In genomic region chr2:181648926-181649325, GRCm38 (mm10) we compare ENCODE assay signal across 39 mouse cellular contexts. TPM values are rescaled to one million over a fixed set of nuclear protein-coding genes. Genes with fewer than 3 reads are reported as not detected.
DNase-seq lines count a peak whose midpoint lies in the region; ATAC-seq and TF ChIP-seq lines count a peak whose summit lies in the region.
"Had no signal": no experiment of that assay in that cellular context is flagged by ENCODE, and none has a peak within 500 bp of the region (broad histone marks: within the 10 kb centered on the region; RNA-seq: fewer than 3 reads in every experiment).

No protein-coding gene starts in this region.

- peak; percentile 27; the same call in 1 of the 2 replicates for ATAC-seq in hindbrain, embryonic 15.5 days (ENCODE audit: low FRiP score, low read depth)
- ATAC-seq in hindbrain, embryonic 13.5 days (ENCODE audit: low FRiP score), result no peak
- ATAC-seq: forebrain, embryonic 16.5 days; intestine, embryonic 16.5 days; midbrain, embryonic 16.5 days had no signal

- peaks cover 89% of the 10 kb centered on the region for H3K36me3 ChIP-seq in hindbrain, embryonic 15.5 days
- H3K36me3 ChIP-seq in hindbrain, embryonic 13.5 days, result peaks cover 95% of the 10 kb centered on the region

- peak; percentile 28 for DNase-seq in adrenal gland, postnatal 14 days
- no peak for DNase-seq in adrenal gland, adult 8-10 months
- peak; percentile 69 for DNase-seq in left cerebral cortex, postnatal 4 days
- no peak for DNase-seq in left cerebral cortex, postnatal 25 days (ENCODE audit: low spot score in 2 of 2)
- DNase-seq in brain, embryonic 14.5 days (ENCODE audit: low read depth), result peak; percentile 9
- DNase-seq: adrenal gland, postnatal 36 days; cerebellum, adult 8-10 months; gastrocnemius, postnatal 10 days; heart, postnatal 10 days; kidney, adult 8-10 months; kidney, postnatal 4 days; layer of hippocampus, postnatal 36 days; liver; thymus, postnatal 14 days had no signal

- TF ChIP-seq POLR2A in brain, embryonic 14.5 days (IDR thresholded peaks at IDR 0.05; ENCODE audit: borderline replicate concordance, extremely low read depth, insufficient read depth, insufficient read length, poor library complexity, severe bottlenecking), result no peak

- no peak overlapping the region for H3K4me2 ChIP-seq in hindbrain, embryonic 15.5 days
- H3K4me2 ChIP-seq in hindbrain, embryonic 13.5 days, result no peak overlapping the region
- H3K4me2 ChIP-seq: heart, embryonic 13.5 days; lung, embryonic 15.5 days; neural tube, embryonic 12.5 days had no signal

- H3K4me1 ChIP-seq in hindbrain, embryonic 15.5 days (replicated peaks), result no peaks in the 10 kb centered on the region
- no peaks in the 10 kb centered on the region for H3K4me1 ChIP-seq in hindbrain, embryonic 13.5 days (replicated peaks)
- H3K4me1 ChIP-seq: lung, embryonic 15.5 days; midbrain, embryonic 10.5 days; neural tube, embryonic 12.5 days had no signal

- no peak overlapping the region for H3K4me3 ChIP-seq in hindbrain, embryonic 15.5 days
- no peak overlapping the region for H3K4me3 ChIP-seq in hindbrain, embryonic 13.5 days
- H3K4me3 ChIP-seq: erythroblast, embryonic 14.5 days; heart, embryonic 13.5 days; lung, embryonic 15.5 days; midbrain, embryonic 10.5 days; myocyte; neural tube, embryonic 12.5 days had no signal

- H3K9me3 ChIP-seq in hindbrain, embryonic 15.5 days, result no peaks in the 10 kb centered on the region
- H3K9me3 ChIP-seq in hindbrain, embryonic 13.5 days, result no peaks in the 10 kb centered on the region
- H3K9me3 ChIP-seq: heart, embryonic 13.5 days; lung, embryonic 15.5 days; midbrain, embryonic 10.5 days; neural tube, embryonic 12.5 days had no signal

- no peak overlapping the region for H3K9ac ChIP-seq in hindbrain, embryonic 15.5 days
- no peak overlapping the region for H3K9ac ChIP-seq in hindbrain, embryonic 13.5 days
- H3K9ac ChIP-seq: heart, embryonic 13.5 days; liver, embryonic 14.5 days; lung, embryonic 15.5 days; neural tube, embryonic 12.5 days had no signal

- intact Hi-C loops in left cerebral cortex, postnatal 4 days (cut with DNase I), result loop anchor here (10.0 kb wide), 1 partner anchor 206 kb away; no protein-coding TSS in a partner anchor
- intact Hi-C loops in left cerebral cortex, postnatal 25 days (cut with DNase I), result loop anchor here (10.0 kb wide), 1 partner anchor 196 kb away; no protein-coding TSS in a partner anchor

- H3K27ac ChIP-seq in hindbrain, embryonic 15.5 days (replicated peaks), result no peak overlapping the region
- H3K27ac ChIP-seq in hindbrain, embryonic 13.5 days, result no peak overlapping the region
- H3K27ac ChIP-seq: heart, embryonic 13.5 days; kidney, postnatal 0 days; liver, embryonic 14.5 days; lung, embryonic 15.5 days; midbrain, embryonic 10.5 days; neural tube, embryonic 12.5 days had no signal

- H3K27me3 ChIP-seq in hindbrain, embryonic 15.5 days, result no peaks in the 10 kb centered on the region
- H3K27me3 ChIP-seq in hindbrain, embryonic 13.5 days, result no peaks in the 10 kb centered on the region
- H3K27me3 ChIP-seq: CH12.LX; heart, embryonic 13.5 days; lung, embryonic 15.5 days; neural tube, embryonic 12.5 days had no signal

- TF ChIP-seq CTCF in brain, embryonic 14.5 days (IDR thresholded peaks at IDR 0.05; ENCODE audit: borderline replicate concordance, extremely low read depth, insufficient read depth, insufficient read length), result no peak

- WGBS in hindbrain, embryonic 15.5 days, result 74% methylated on average over 10 of the region's 10 CpGs
- WGBS in hindbrain, embryonic 13.5 days, result 89% methylated on average over 10 of the region's 10 CpGs

RNA-seq across cellular contexts. Expression of gene Gm29797, which starts 7.9 kb away (rescaled TPM):
- total RNA-seq in adrenal gland, postnatal 14 days (2021), result not detected in 2 replicates
- total RNA-seq in adrenal gland, adult 8-10 months (2022), result under 1 TPM in 1 of 4 experiments, not detected in 3; 0.38 TPM
- not detected in 2 replicates for polyA plus RNA-seq in hindbrain, embryonic 15.5 days (2015; fragmentation: Nextera tagmentation; extraction: Ambion mirVana)
- 0.27 TPM in 1 of 2 replicates, not detected in the other for polyA plus RNA-seq in hindbrain, embryonic 13.5 days (2015; fragmentation: Nextera tagmentation; extraction: Ambion mirVana)
- total RNA-seq in left cerebral cortex, postnatal 4 days (2021), result under 1 TPM; 0.50 to 0.54 TPM
- not detected for total RNA-seq in left cerebral cortex, postnatal 25 days (2021)
- 0.10 and 0.27 TPM in 2 replicates for polyA plus RNA-seq in brain, embryonic 14.5 days (2012; rRNA removed)
- total RNA-seq: gastrocnemius, postnatal 10 days; heart, adult 8-10 months; heart, postnatal 10 days; hematopoietic stem cell, adult 5-6 weeks; megakaryocyte progenitor cell, adult 5-6 weeks had no signal
- polyA plus RNA-seq: erythroblast, embryonic 14.5 days; forebrain, embryonic 11.5 days; gonadal fat pad, adult 2 months; kidney, postnatal 0 days; lung, embryonic 15.5 days; myocyte; neural tube, embryonic 12.5 days had no signal

RNA-seq across cellular contexts. Expression of gene Sox18, which starts 22.5 kb away (rescaled TPM):
- 60.4 and 64.6 TPM in 2 replicates for total RNA-seq in adrenal gland, postnatal 14 days (2021)
- 10 to 100 TPM; 19.1 to 36.7 (median 32.9) TPM for total RNA-seq in adrenal gland, adult 8-10 months (2022)
- 17.4 and 20.0 TPM in 2 replicates for polyA plus RNA-seq in hindbrain, embryonic 15.5 days (2015; fragmentation: Nextera tagmentation; extraction: Ambion mirVana)
- polyA plus RNA-seq in hindbrain, embryonic 13.5 days (2015; fragmentation: Nextera tagmentation; extraction: Ambion mirVana), result 19.1 and 20.2 TPM in 2 replicates
- 10 to 100 TPM; 13.4 to 13.5 TPM for total RNA-seq in left cerebral cortex, postnatal 4 days (2021)
- 10 to 100 TPM; 10.9 to 11.4 TPM for total RNA-seq in left cerebral cortex, postnatal 25 days (2021)
- polyA plus RNA-seq in brain, embryonic 14.5 days (2012; rRNA removed), result 26.8 and 31.6 TPM in 2 replicates
- total RNA-seq: CH12.LX; hematopoietic stem cell, adult 5-6 weeks; megakaryocyte progenitor cell, adult 5-6 weeks had no signal

RNA-seq across cellular contexts. Expression of gene Tcea2, which starts 31.2 kb away (rescaled TPM):
- 5.2 and 9.8 TPM in 2 replicates for total RNA-seq in adrenal gland, postnatal 14 days (2021)
- 10 to 100 TPM in 2 of 4 experiments, 1 to 10 TPM in 2; 6.6 to 16.4 (median 11.4) TPM for total RNA-seq in adrenal gland, adult 8-10 months (2022)
- polyA plus RNA-seq in hindbrain, embryonic 15.5 days (2015; fragmentation: Nextera tagmentation; extraction: Ambion mirVana), result 38.5 and 46.8 TPM in 2 replicates
- 36.0 and 42.4 TPM in 2 replicates for polyA plus RNA-seq in hindbrain, embryonic 13.5 days (2015; fragmentation: Nextera tagmentation; extraction: Ambion mirVana)
- total RNA-seq in left cerebral cortex, postnatal 4 days (2021), result 10 to 100 TPM; 57.8 to 62.4 TPM
- 10 to 100 TPM; 61.9 to 63.3 TPM for total RNA-seq in left cerebral cortex, postnatal 25 days (2021)
- polyA plus RNA-seq in brain, embryonic 14.5 days (2012; rRNA removed), result 55.9 and 82.2 TPM in 2 replicates
- polyA plus RNA-seq: erythroblast, embryonic 14.5 days had no signal

RNA-seq across cellular contexts. Expression of gene Rgs19, which starts 44.9 kb away (rescaled TPM):
- 22.4 and 32.1 TPM in 2 replicates for total RNA-seq in adrenal gland, postnatal 14 days (2021)
- 10 to 100 TPM; 23.7 to 26.0 (median 25.3) TPM for total RNA-seq in adrenal gland, adult 8-10 months (2022)
- 56.8 and 64.9 TPM in 2 replicates for polyA plus RNA-seq in hindbrain, embryonic 15.5 days (2015; fragmentation: Nextera tagmentation; extraction: Ambion mirVana)
- 43.6 and 44.4 TPM in 2 replicates for polyA plus RNA-seq in hindbrain, embryonic 13.5 days (2015; fragmentation: Nextera tagmentation; extraction: Ambion mirVana)
- total RNA-seq in left cerebral cortex, postnatal 4 days (2021), result 10 to 100 TPM; 39.0 to 49.4 TPM
- total RNA-seq in left cerebral cortex, postnatal 25 days (2021), result 10 to 100 TPM; 30.2 to 35.3 TPM
- polyA plus RNA-seq in brain, embryonic 14.5 days (2012; rRNA removed), result 75.9 and 87.7 TPM in 2 replicates

RNA-seq across cellular contexts. Expression of gene Lkaaear1, which starts 49.3 kb away (rescaled TPM):
- total RNA-seq in adrenal gland, postnatal 14 days (2021), result not detected in 2 replicates
- not detected for total RNA-seq in adrenal gland, adult 8-10 months (2022)
- not detected in 2 replicates for polyA plus RNA-seq in hindbrain, embryonic 15.5 days (2015; fragmentation: Nextera tagmentation; extraction: Ambion mirVana)
- not detected in 2 replicates for polyA plus RNA-seq in hindbrain, embryonic 13.5 days (2015; fragmentation: Nextera tagmentation; extraction: Ambion mirVana)
- total RNA-seq in left cerebral cortex, postnatal 4 days (2021), result not detected
- total RNA-seq in left cerebral cortex, postnatal 25 days (2021), result not detected
- not detected in 2 replicates for polyA plus RNA-seq in brain, embryonic 14.5 days (2012; rRNA removed)
- total RNA-seq: adrenal gland, postnatal 36 days; CH12.LX; ES-E14; gastrocnemius, postnatal 10 days; heart, adult 8-10 months; heart, postnatal 10 days; hematopoietic stem cell, adult 5-6 weeks; layer of hippocampus, postnatal 36 days; megakaryocyte progenitor cell, adult 5-6 weeks had no signal
- polyA plus RNA-seq: C2C12; cortical plate, adult 2 months; embryonic facial prominence, embryonic 14.5 days; erythroblast, embryonic 14.5 days; forebrain, embryonic 11.5 days; forebrain, embryonic 16.5 days; heart, embryonic 13.5 days; intestine, embryonic 16.5 days; kidney, postnatal 0 days; limb, embryonic 11.5 days; liver, embryonic 14.5 days; lung, embryonic 15.5 days; midbrain, embryonic 10.5 days; midbrain, embryonic 16.5 days; myocyte; neural tube, embryonic 12.5 days; urinary bladder, adult 2 months had no signal

Comparison
In these comparisons a context has a peak if more than half of its experiments do, and no peak if none do; other contexts are left out.
1. DNase-seq: peak in adrenal gland, postnatal 14 days (single experiment), left cerebral cortex, postnatal 4 days (single experiment) and brain, embryonic 14.5 days (single experiment); none in adrenal gland, adult 8-10 months (single experiment) and left cerebral cortex, postnatal 25 days (0 of 2).